Mouse (Mus musculus) myocyte (in vitro differentiated cells): ENCODE data around the gene Zfp831. TPM values are rescaled to one million over a fixed set of nuclear protein-coding genes. Genes with fewer than 3 reads are reported as not detected.

Source experiments
- H3K27me3 ChIP-seq: one replicate; pipeline ENCODE4 v1.6.1; 2011; ENCODE audit not compliant: control insufficient read depth, insufficient read depth, insufficient read length
- H3K36me3 ChIP-seq: one replicate; pipeline ENCODE4 v1.6.1; 2011; ENCODE audit not compliant: control insufficient read depth, insufficient read depth
- H3K4me2 ChIP-seq: one replicate; pipeline ENCODE4 v1.6.1; 2011; ENCODE audit warnings: low read depth, control low read depth
- H3K4me3 ChIP-seq: one replicate; pipeline ENCODE4 v1.5.1; 2011; ENCODE audit warnings: mild to moderate bottlenecking, control low read depth, moderate library complexity
- H3K79me2 ChIP-seq: one replicate; pipeline ENCODE4 v1.6.1; 2011; ENCODE audit not compliant: control insufficient read depth, insufficient read depth
- H3ac ChIP-seq: one replicate; pipeline ENCODE4 v1.6.1; 2011; ENCODE audit not compliant: control insufficient read depth, insufficient read length
- CEBPB ChIP-seq: IDR thresholded peaks from 2 replicates; pipeline ENCODE4 v1.6.1; 2011; ENCODE audit warnings: mild to moderate bottlenecking, moderate library complexity; ENCODE audit not compliant: poor library complexity, insufficient read depth, severe bottlenecking
- E2F4 ChIP-seq: IDR thresholded peaks from one replicate; pipeline ENCODE4 v1.6.1; 2011; ENCODE audit warnings: mild to moderate bottlenecking, control low read depth, moderate library complexity; ENCODE audit not compliant: insufficient read depth
- MAX ChIP-seq: IDR thresholded peaks from one replicate; pipeline ENCODE4 v1.6.1; 2011; ENCODE audit warnings: low read depth, mild to moderate bottlenecking, control low read depth
- MYOD1 ChIP-seq, 3 experiments: IDR thresholded peaks; one replicate each; pipeline ENCODE4 v1.6.1; 2011; ENCODE audit warnings: control low read depth in 2 of 3, low read depth in 2 of 3, mild to moderate bottlenecking in 2 of 3, moderate library complexity in 1 of 3; ENCODE audit not compliant: insufficient read length in 2 of 3, control insufficient read depth in 1 of 3
- MYOG ChIP-seq, 3 experiments: IDR thresholded peaks; one replicate each; pipeline ENCODE4 v1.6.1; 2011; ENCODE audit warnings: control low read depth in 2 of 3, low read depth in 2 of 3, mild to moderate bottlenecking in 2 of 3; ENCODE audit not compliant: insufficient read length in 2 of 3, control insufficient read depth in 1 of 3, insufficient read depth in 1 of 3
- POLR2A ChIP-seq: IDR thresholded peaks from one replicate; pipeline ENCODE4 v1.6.1; 2011; ENCODE audit warnings: low read depth, mild to moderate bottlenecking, control low read depth, moderate library complexity; ENCODE audit not compliant: insufficient read length
- POLR2AphosphoS2 ChIP-seq: IDR thresholded peaks from one replicate; pipeline ENCODE4 v1.6.1; 2011; ENCODE audit warnings: low read depth, control low read depth; ENCODE audit not compliant: insufficient read length
- REST ChIP-seq: IDR thresholded peaks from one replicate; pipeline ENCODE4 v1.6.1; 2011; ENCODE audit warnings: mild to moderate bottlenecking, control low read depth, moderate library complexity; ENCODE audit not compliant: insufficient read depth, insufficient read length
- SRF ChIP-seq: IDR thresholded peaks from one replicate; pipeline ENCODE4 v1.6.1; 2011; ENCODE audit warnings: low read depth; ENCODE audit not compliant: control insufficient read depth, insufficient read length
- TCF12 ChIP-seq: IDR thresholded peaks from one replicate; pipeline ENCODE4 v1.6.1; 2011; ENCODE audit warnings: mild to moderate bottlenecking, control low read depth; ENCODE audit not compliant: poor library complexity, insufficient read depth, severe bottlenecking
- TCF3 ChIP-seq: IDR thresholded peaks from one replicate; pipeline ENCODE4 v1.6.1; 2011; ENCODE audit warnings: low read depth, control low read depth; ENCODE audit not compliant: insufficient read length
- USF1 ChIP-seq: IDR thresholded peaks from one replicate; pipeline ENCODE4 v1.6.1; 2011; ENCODE audit warnings: low read depth, mild to moderate bottlenecking, control low read depth, moderate library complexity
- polyA plus RNA-seq: library from polyadenylated mRNA; unstranded; fragments of >200 nt; fragmentation: generic; extraction: Trizol; gene quantifications from one replicate; pipeline ENCODE4 v1.2.1, GENCODE M21; 2012; ENCODE audit warnings: missing spikeins

The Zfp831 gene
- polyA plus RNA-seq, 1 experiment: not detected

DNA sequence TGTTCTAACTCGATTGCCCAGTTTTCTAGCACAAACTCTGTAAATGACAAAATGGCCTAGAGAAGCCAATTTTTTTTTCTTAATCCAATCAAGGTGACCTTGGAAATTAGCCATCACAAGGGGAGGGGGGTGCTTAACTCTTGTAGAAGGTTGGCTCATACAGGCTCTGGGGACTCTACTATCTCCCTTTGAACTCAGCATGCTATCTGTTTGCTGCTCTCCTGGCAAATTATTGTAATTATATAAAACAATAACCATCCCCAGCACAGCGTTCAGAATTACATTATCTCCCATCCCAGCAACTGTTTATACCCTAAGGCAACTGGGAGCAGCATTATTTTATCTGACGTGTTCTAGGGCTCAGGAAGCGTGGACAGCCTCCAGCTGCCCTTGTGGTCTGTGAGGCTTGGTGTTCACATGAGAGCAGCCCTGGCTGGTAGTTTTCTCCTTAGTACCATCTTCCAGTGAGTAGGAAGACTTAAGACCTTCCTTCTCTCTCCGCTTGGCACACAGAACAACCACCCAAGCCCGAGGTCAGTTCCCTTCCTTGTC is 14.0 kb upstream of the Zfp831 start:
- no peaks in the 10 kb centered on the region for H3K79me2 ChIP-seq
- peaks cover 5% of the 10 kb centered on the region for H3K27me3 ChIP-seq
- H3K4me3 ChIP-seq: no peak overlapping the region
- no peak overlapping the region for H3ac ChIP-seq
- no peak overlapping the region for H3K4me2 ChIP-seq
- TF ChIP-seq POLR2A: no peak
- no peak for TF ChIP-seq CEBPB
- no peak for TF ChIP-seq POLR2AphosphoS2
- TF ChIP-seq MYOG (IDR thresholded peaks at IDR 0.05; ENCODE audit: control insufficient read depth in 1 of 3, insufficient read depth in 1 of 3, insufficient read length in 2 of 3, low read depth in 2 of 3): no peak
- no peak for TF ChIP-seq E2F4
- no peak for TF ChIP-seq USF1
- TF ChIP-seq TCF12: no peak
- no peak for TF ChIP-seq MAX
- H3K36me3 ChIP-seq: no peaks in the 10 kb centered on the region

DNA sequence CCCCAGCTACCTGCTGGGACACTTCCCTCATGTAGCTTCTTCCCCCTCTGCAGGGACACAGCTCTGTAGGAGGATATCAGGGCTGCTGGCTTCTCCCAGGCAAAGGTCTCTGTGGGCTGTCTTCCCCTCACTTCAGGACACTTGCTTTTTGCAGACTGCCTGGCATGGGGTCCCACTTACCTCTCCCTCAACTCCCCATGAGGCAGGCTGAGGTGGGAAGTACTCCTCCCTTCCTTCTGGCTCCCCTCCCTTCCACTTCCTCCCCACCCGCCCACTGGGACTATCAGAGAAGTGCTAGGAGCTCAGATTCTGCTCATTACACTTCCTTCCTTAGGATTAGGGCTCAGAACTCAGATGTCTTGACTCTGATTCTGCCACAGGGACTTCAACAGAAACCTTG is 6.6 kb upstream of the Zfp831 start:
- TF ChIP-seq CEBPB: no peak
- no peak for TF ChIP-seq REST
- TF ChIP-seq SRF: no peak
- no peak for TF ChIP-seq MYOD1 (IDR thresholded peaks at IDR 0.05; ENCODE audit: control insufficient read depth in 1 of 3, insufficient read length in 2 of 3, low read depth in 2 of 3)
- TF ChIP-seq E2F4: no peak
- TF ChIP-seq USF1: no peak
- no peak for TF ChIP-seq POLR2A
- TF ChIP-seq TCF3: no peak
- no peak for TF ChIP-seq POLR2AphosphoS2
- no peak for TF ChIP-seq MAX
- TF ChIP-seq TCF12: no peak
- no peak for TF ChIP-seq MYOG (IDR thresholded peaks at IDR 0.05; ENCODE audit: control insufficient read depth in 1 of 3, insufficient read depth in 1 of 3, insufficient read length in 2 of 3, low read depth in 2 of 3)
- Histone ChIP-seq H3K36me3 (no peaks in the 10 kb centered on the region), H3K4me2 (no peak overlapping the region), H3K27me3 (no peaks in the 10 kb centered on the region), H3K79me2 (no peaks in the 10 kb centered on the region), H3ac (no peak overlapping the region), H3K4me3 (no peak overlapping the region)

DNA sequence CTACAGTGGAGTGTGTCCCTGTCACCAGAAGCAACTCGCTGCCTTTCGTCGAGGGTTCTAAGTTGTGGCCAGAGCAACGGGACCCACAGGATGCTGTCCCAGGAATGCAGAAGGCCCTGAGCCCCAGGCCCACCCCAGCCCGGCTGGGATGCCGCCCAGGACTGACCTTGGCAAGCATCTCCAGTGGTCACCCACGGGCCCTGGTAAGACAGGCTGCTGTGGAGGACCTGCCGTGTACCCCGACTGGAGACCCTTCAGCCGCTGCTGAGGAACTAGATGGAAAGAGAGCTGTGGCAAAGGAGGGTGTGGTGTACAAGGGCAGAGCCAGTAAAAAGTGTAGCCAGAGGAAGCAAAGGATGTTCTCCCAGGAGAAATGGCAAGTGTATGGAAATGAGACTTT is 1.6 kb downstream of the Zfp831 start:
- no peaks in the 10 kb centered on the region for H3K27me3 ChIP-seq
- no peaks in the 10 kb centered on the region for H3K79me2 ChIP-seq
- H3K4me2 ChIP-seq: no peak overlapping the region
- no peaks in the 10 kb centered on the region for H3K36me3 ChIP-seq
- H3ac ChIP-seq: no peak overlapping the region
- TF ChIP-seq CEBPB: no peak
- TF ChIP-seq REST: no peak
- no peak for TF ChIP-seq TCF3
- TF ChIP-seq E2F4: no peak
- TF ChIP-seq MAX: no peak
- no peak for TF ChIP-seq SRF
- no peak for TF ChIP-seq TCF12
- H3K4me3 ChIP-seq: no peak overlapping the region

DNA sequence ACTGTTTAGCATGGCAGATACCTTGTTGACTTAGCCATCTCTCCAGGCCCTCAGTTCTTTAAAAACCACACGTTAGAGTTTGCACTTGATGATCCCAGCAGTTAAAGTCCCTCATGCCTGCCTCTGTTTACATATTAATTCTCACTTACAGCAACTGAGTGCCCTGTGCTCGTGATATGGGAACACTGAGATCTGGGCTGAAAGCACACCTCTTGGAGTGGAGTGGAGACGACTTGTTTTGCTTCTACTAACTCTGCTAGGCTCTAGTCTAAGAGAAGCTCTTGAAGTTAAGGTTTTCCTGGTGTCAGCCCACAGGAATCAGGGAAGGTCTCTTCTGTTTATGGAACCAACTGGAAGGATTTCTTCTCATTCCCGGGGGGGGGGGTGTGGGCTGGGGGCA is 9.5 kb downstream of the Zfp831 start:
- Histone ChIP-seq H3K79me2 (no peaks in the 10 kb centered on the region), H3ac (no peak overlapping the region), H3K4me3 (no peak overlapping the region), H3K4me2 (no peak overlapping the region), H3K36me3 (no peaks in the 10 kb centered on the region), H3K27me3 (no peaks in the 10 kb centered on the region)
- no peak for TF ChIP-seq MYOG (IDR thresholded peaks at IDR 0.05; ENCODE audit: control insufficient read depth in 1 of 3, insufficient read depth in 1 of 3, insufficient read length in 2 of 3, low read depth in 2 of 3)
- TF ChIP-seq SRF: no peak
- TF ChIP-seq CEBPB: no peak
- no peak for TF ChIP-seq MAX
- TF ChIP-seq E2F4: no peak
- no peak for TF ChIP-seq POLR2AphosphoS2
- no peak for TF ChIP-seq MYOD1 (IDR thresholded peaks at IDR 0.05; ENCODE audit: control insufficient read depth in 1 of 3, insufficient read length in 2 of 3, low read depth in 2 of 3)
- TF ChIP-seq TCF3: no peak
- no peak for TF ChIP-seq USF1
- no peak for TF ChIP-seq REST
- no peak for TF ChIP-seq TCF12
- TF ChIP-seq POLR2A: no peak

GRCm38 (mm10) chr2:174655341-174655740 is 12.0 kb downstream of the Zfp831 start:
- TF ChIP-seq MYOG (IDR thresholded peaks at IDR 0.05; ENCODE audit: control insufficient read depth in 1 of 3, insufficient read depth in 1 of 3, insufficient read length in 2 of 3, low read depth in 2 of 3) (no peak), SRF (no peak), E2F4 (no peak), POLR2A (no peak), MAX (no peak), TCF12 (no peak)
- Histone ChIP-seq H3K36me3 (no peaks in the 10 kb centered on the region), H3K27me3 (no peaks in the 10 kb centered on the region), H3K4me3 (no peak overlapping the region), H3K4me2 (no peak overlapping the region), H3ac (no peak overlapping the region), H3K79me2 (no peaks in the 10 kb centered on the region)
